Comparison of ENCODE assay signal across 20 mouse cellular contexts in genomic region chr13:18972571-18972970, GRCm38 (mm10). TPM values are rescaled to one million over a fixed set of nuclear protein-coding genes. Genes with fewer than 3 reads are reported as not detected.
A peak's percentile ranks its signal among the peaks of the same experiment; 100 is the strongest.
DNase-seq lines count a peak whose midpoint lies in the region; ATAC-seq lines count a peak whose summit lies in the region.
"Had no signal": no experiment of that assay in that cellular context is flagged by ENCODE, and none has a peak within 500 bp of the region (broad histone marks: within the 10 kb centered on the region; RNA-seq: fewer than 3 reads in every experiment).

No protein-coding gene starts in this region.

- no peak overlapping the region for H3K27ac ChIP-seq in midbrain, embryonic 14.5 days (replicated peaks; ENCODE audit: low read depth, low read length)
- H3K27ac ChIP-seq: embryonic facial prominence, embryonic 10.5 days; embryonic facial prominence, embryonic 12.5 days; forebrain, embryonic 13.5 days; forebrain, embryonic 15.5 days had no signal

- WGBS in midbrain, embryonic 14.5 days: 80% methylated on average over 3 of the region's 3 CpGs

- no peak overlapping the region for H3K9ac ChIP-seq in midbrain, embryonic 14.5 days (replicated peaks; ENCODE audit: low read length)
- H3K9ac ChIP-seq: embryonic facial prominence, embryonic 12.5 days; forebrain, embryonic 13.5 days; forebrain, embryonic 15.5 days; forebrain, postnatal 0 days had no signal

- no peaks in the 10 kb centered on the region for H3K36me3 ChIP-seq in midbrain, embryonic 14.5 days (ENCODE audit: control insufficient read depth, insufficient read depth, low read length)
- H3K36me3 ChIP-seq: embryonic facial prominence, embryonic 10.5 days; embryonic facial prominence, embryonic 12.5 days; forebrain, embryonic 15.5 days; G1E had no signal

- no peaks in the 10 kb centered on the region for H3K4me1 ChIP-seq in midbrain, embryonic 14.5 days (ENCODE audit: control insufficient read depth, insufficient read depth, low read length)
- H3K4me1 ChIP-seq: embryonic facial prominence, embryonic 10.5 days; embryonic facial prominence, embryonic 12.5 days; forebrain, embryonic 13.5 days; forebrain, embryonic 15.5 days had no signal

- H3K4me2 ChIP-seq in midbrain, embryonic 14.5 days (ENCODE audit: low read length): no peak overlapping the region
- H3K4me2 ChIP-seq: embryonic facial prominence, embryonic 12.5 days; forebrain, embryonic 13.5 days; forebrain, embryonic 15.5 days had no signal

- H3K27me3 ChIP-seq in midbrain, embryonic 14.5 days (ENCODE audit: control insufficient read depth, insufficient read depth, low read length): no peaks in the 10 kb centered on the region
- H3K27me3 ChIP-seq: CH12.LX; embryonic facial prominence, embryonic 12.5 days; forebrain, embryonic 13.5 days; forebrain, embryonic 15.5 days had no signal

- H3K9me3 ChIP-seq in midbrain, embryonic 14.5 days (ENCODE audit: control insufficient read depth, low read length): no peaks in the 10 kb centered on the region
- H3K9me3 ChIP-seq: embryonic facial prominence, embryonic 10.5 days; embryonic facial prominence, embryonic 12.5 days; forebrain, embryonic 13.5 days; forebrain, embryonic 15.5 days; G1E had no signal

- peak; percentile 40 for DNase-seq in cerebellum, adult 11-12 months
- peak; percentile 53 for DNase-seq in cerebellum, adult 9-10 months
- no peak for DNase-seq in cerebellum, postnatal 4 days (ENCODE audit: low spot score in 2 of 2)
- peak; percentile 69 for DNase-seq in Muller cell, postnatal 12 days (ENCODE audit: inconsistent ontology term)
- peak; percentile 30 to 53 for DNase-seq in cerebellum, postnatal 25 days
- DNase-seq in thymus, adult 18-20 months: no peak
- DNase-seq in midbrain, embryonic 14.5 days: no peak
- DNase-seq: adrenal gland, adult 2 months; adrenal gland, postnatal 10 days; adrenal gland, postnatal 25 days; B cell, adult 2 months; forebrain, postnatal 0 days had no signal

- no peak overlapping the region for H3K4me3 ChIP-seq in midbrain, embryonic 14.5 days (replicated peaks; ENCODE audit: low read depth, low read length)
- H3K4me3 ChIP-seq: embryonic facial prominence, embryonic 10.5 days; embryonic facial prominence, embryonic 12.5 days; forebrain, embryonic 13.5 days; forebrain, embryonic 15.5 days had no signal

- ATAC-seq in cerebellum, adult (ENCODE audit: insufficient number of reproducible peaks, low FRiP score, low TSS enrichment): no peak
- ATAC-seq in midbrain, embryonic 14.5 days (ENCODE audit: low FRiP score, low TSS enrichment): no peak
- ATAC-seq: CD4-positive, CD25-positive, alpha-beta regulatory T cell, adult 4 months; forebrain, embryonic 13.5 days; forebrain, embryonic 15.5 days; forebrain, postnatal 0 days had no signal

RNA-seq across cellular contexts. Expression of gene Amph, which starts 24.6 kb away (rescaled TPM):
- polyA plus RNA-seq in midbrain, embryonic 14.5 days (2014; fragmentation: Nextera tagmentation; extraction: Ambion mirVana): 50.0 and 50.6 TPM in 2 replicates

Comparison
In these comparisons a context has a peak if more than half of its experiments do, and no peak if none do; other contexts are left out.
1. DNase-seq: peak in cerebellum, adult 11-12 months (single experiment), cerebellum, adult 9-10 months (single experiment), Muller cell, postnatal 12 days (single experiment) and cerebellum, postnatal 25 days (2 of 2); none in cerebellum, postnatal 4 days (0 of 2), thymus, adult 18-20 months (0 of 2) and midbrain, embryonic 14.5 days (single experiment).